Mouse (Mus musculus): ENCODE data around the gene Grin3b. TPM values are rescaled to one million over a fixed set of nuclear protein-coding genes. Genes with fewer than 3 reads are reported as not detected.

Gene Grin3b
- polyA plus RNA-seq, 1 experiment from 2014 or later = 0.38 TPM

DNA sequence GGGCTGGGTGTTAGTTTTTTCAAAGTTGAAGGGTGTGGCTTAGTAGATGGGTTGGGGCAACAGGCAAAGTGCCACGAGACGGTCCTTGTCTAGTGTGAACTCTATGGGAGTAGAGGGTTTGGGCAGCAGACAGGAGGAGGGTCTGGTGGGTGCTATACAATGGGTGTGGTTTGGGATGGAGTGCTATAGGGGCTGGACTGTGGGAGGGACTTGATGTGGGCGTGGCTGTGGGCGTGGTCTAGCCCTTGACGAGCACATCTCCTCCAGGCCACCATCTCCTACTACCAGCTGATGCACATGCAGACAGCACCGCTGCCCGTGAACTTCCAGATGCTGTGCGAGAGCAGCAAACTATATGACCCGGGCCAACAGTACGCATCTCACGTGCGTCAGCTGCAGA, 55.4 kb downstream of the Grin3b start:
- 64% methylated on average over 12 of the region's 12 CpGs for WGBS
- ATAC-seq (ENCODE audit: low FRiP score) (peak; percentile 65), DNase-seq (ENCODE audit: low spot score, missing footprints) (no peak)
- H3K27ac ChIP-seq (ENCODE audit: low read depth, low read length) = no peak overlapping the region
- H3K27me3 ChIP-seq (ENCODE audit: control insufficient read depth, insufficient read depth, low read length) = no peaks in the 10 kb centered on the region
- H3K9ac ChIP-seq (ENCODE audit: low read length) = no peak overlapping the region
- no peak overlapping the region for H3K4me3 ChIP-seq (ENCODE audit: low read depth, low read length)
- no peaks in the 10 kb centered on the region for H3K9me3 ChIP-seq (ENCODE audit: control insufficient read depth, low read length)
- no peaks in the 10 kb centered on the region for H3K36me3 ChIP-seq (ENCODE audit: control insufficient read depth, insufficient read depth, low read length)
- no peaks in the 10 kb centered on the region for H3K4me1 ChIP-seq (ENCODE audit: control insufficient read depth, insufficient read depth, low read length)
- no peak overlapping the region for H3K4me2 ChIP-seq

Other genes with a start within 250 kb of the Grin3b start
- gene Polrmt, start 224.1 kb upstream of the Grin3b start, polyA plus RNA-seq (2014; fragmentation: Nextera tagmentation; extraction: Ambion mirVana) = 28.5 and 31.2 TPM in 2 replicates
- 0.08 and 0.32 TPM in 2 replicates for gene Fgf22, start 215.6 kb upstream of the Grin3b start, polyA plus RNA-seq (2014; fragmentation: Nextera tagmentation; extraction: Ambion mirVana)
- 69.9 and 81.9 TPM in 2 replicates for gene Rnf126, start 203.8 kb upstream of the Grin3b start, polyA plus RNA-seq (2014; fragmentation: Nextera tagmentation; extraction: Ambion mirVana)
- gene Fstl3, start 193.4 kb upstream of the Grin3b start, polyA plus RNA-seq (2014; fragmentation: Nextera tagmentation; extraction: Ambion mirVana) = 0.60 and 1.2 TPM in 2 replicates
- 0.10 and 0.40 TPM in 2 replicates for gene Prss57, start 179.8 kb upstream of the Grin3b start, polyA plus RNA-seq (2014; fragmentation: Nextera tagmentation; extraction: Ambion mirVana)
- gene Palm, start 177.1 kb upstream of the Grin3b start, polyA plus RNA-seq (2014; fragmentation: Nextera tagmentation; extraction: Ambion mirVana) = 109 and 129 TPM in 2 replicates
- 0.41 TPM in 1 of 2 replicates, not detected in the other for gene Misp, start 149.7 kb upstream of the Grin3b start, polyA plus RNA-seq (2014; fragmentation: Nextera tagmentation; extraction: Ambion mirVana)
- gene Ptbp1, start 116.3 kb upstream of the Grin3b start, polyA plus RNA-seq (2014; fragmentation: Nextera tagmentation; extraction: Ambion mirVana) = 147 and 176 TPM in 2 replicates
- gene Prtn3, start 96.2 kb upstream of the Grin3b start, polyA plus RNA-seq (2014; fragmentation: Nextera tagmentation; extraction: Ambion mirVana) = 11.9 and 12.1 TPM in 2 replicates
- 112 and 117 TPM in 2 replicates for gene Plppr3, start 96.1 kb upstream of the Grin3b start, polyA plus RNA-seq (2014; fragmentation: Nextera tagmentation; extraction: Ambion mirVana)
- 0.18 TPM in 1 of 2 replicates, not detected in the other for gene Elane, start 84.5 kb upstream of the Grin3b start, polyA plus RNA-seq (2014; fragmentation: Nextera tagmentation; extraction: Ambion mirVana)
- not detected in 2 replicates for gene Cfd, start 79.9 kb upstream of the Grin3b start, polyA plus RNA-seq (2014; fragmentation: Nextera tagmentation; extraction: Ambion mirVana)
- gene Med16, start 61.8 kb upstream of the Grin3b start, polyA plus RNA-seq (2014; fragmentation: Nextera tagmentation; extraction: Ambion mirVana) = 39.7 and 45.7 TPM in 2 replicates
- gene Gm26602, start 59.9 kb upstream of the Grin3b start, polyA plus RNA-seq (2014; fragmentation: Nextera tagmentation; extraction: Ambion mirVana) = 20.6 and 25.6 TPM in 2 replicates
- gene Kiss1r, start 53.7 kb upstream of the Grin3b start, polyA plus RNA-seq (2014; fragmentation: Nextera tagmentation; extraction: Ambion mirVana) = 0.34 and 0.61 TPM in 2 replicates
- gene R3hdm4, start 49.5 kb upstream of the Grin3b start, polyA plus RNA-seq (2014; fragmentation: Nextera tagmentation; extraction: Ambion mirVana) = 127 and 135 TPM in 2 replicates
- gene Arid3a, start 43.7 kb upstream of the Grin3b start, polyA plus RNA-seq (2014; fragmentation: Nextera tagmentation; extraction: Ambion mirVana) = 4.2 and 6.2 TPM in 2 replicates
- gene Wdr18, start 10.6 kb upstream of the Grin3b start, polyA plus RNA-seq (2014; fragmentation: Nextera tagmentation; extraction: Ambion mirVana) = 92.7 and 98.4 TPM in 2 replicates
- 11.9 and 13.5 TPM in 2 replicates for gene Tmem259, start 13.6 kb downstream of the Grin3b start, polyA plus RNA-seq (2014; fragmentation: Nextera tagmentation; extraction: Ambion mirVana)
- 158 and 160 TPM in 2 replicates for gene Cnn2, start 17.9 kb downstream of the Grin3b start, polyA plus RNA-seq (2014; fragmentation: Nextera tagmentation; extraction: Ambion mirVana)
- gene Abca7, start 25.8 kb downstream of the Grin3b start, polyA plus RNA-seq (2014; fragmentation: Nextera tagmentation; extraction: Ambion mirVana) = 2.8 and 2.9 TPM in 2 replicates
- gene Arhgap45, start 45.9 kb downstream of the Grin3b start, polyA plus RNA-seq (2014; fragmentation: Nextera tagmentation; extraction: Ambion mirVana) = 3.6 and 3.8 TPM in 2 replicates
- 200 and 225 TPM in 2 replicates for gene Polr2e, start 69.1 kb downstream of the Grin3b start, polyA plus RNA-seq (2014; fragmentation: Nextera tagmentation; extraction: Ambion mirVana)
- gene Gpx4, start 76.5 kb downstream of the Grin3b start, polyA plus RNA-seq (2014; fragmentation: Nextera tagmentation; extraction: Ambion mirVana) = 581 and 594 TPM in 2 replicates
- 7.0 and 7.3 TPM in 2 replicates for gene Sbno2, start 134.9 kb downstream of the Grin3b start, polyA plus RNA-seq (2014; fragmentation: Nextera tagmentation; extraction: Ambion mirVana)
- gene Stk11, start 145.1 kb downstream of the Grin3b start, polyA plus RNA-seq (2014; fragmentation: Nextera tagmentation; extraction: Ambion mirVana) = 18.5 and 23.1 TPM in 2 replicates
- 329 and 355 TPM in 2 replicates for gene Atp5d, start 167.9 kb downstream of the Grin3b start, polyA plus RNA-seq (2014; fragmentation: Nextera tagmentation; extraction: Ambion mirVana)
- gene Cbarp, start 170.1 kb downstream of the Grin3b start, polyA plus RNA-seq (2014; fragmentation: Nextera tagmentation; extraction: Ambion mirVana) = 11.1 and 11.8 TPM in 2 replicates
- gene Midn, start 177.6 kb downstream of the Grin3b start, polyA plus RNA-seq (2014; fragmentation: Nextera tagmentation; extraction: Ambion mirVana) = 66.0 and 71.3 TPM in 2 replicates
- gene Cirbp, start 195.3 kb downstream of the Grin3b start, polyA plus RNA-seq (2014; fragmentation: Nextera tagmentation; extraction: Ambion mirVana) = 81.5 and 87.1 TPM in 2 replicates
- gene 1600002K03Rik, start 202.2 kb downstream of the Grin3b start, polyA plus RNA-seq (2014; fragmentation: Nextera tagmentation; extraction: Ambion mirVana) = 8.0 and 8.7 TPM in 2 replicates
- gene Efna2, start 208.8 kb downstream of the Grin3b start, polyA plus RNA-seq (2014; fragmentation: Nextera tagmentation; extraction: Ambion mirVana) = 78.1 and 91.7 TPM in 2 replicates